Mouse (Mus musculus) heart, postnatal 0 days (tissue): Measurements from ENCODE around the gene Fbll1. TPM values are rescaled to one million over a fixed set of nuclear protein-coding genes. Genes with fewer than 3 reads are reported as not detected.
A peak's percentile ranks its signal among the peaks of the same experiment; 100 is the strongest.

ENCODE experiments used
- ATAC-seq: fragments of 200-750 bp; cut with Nextera tagmentation; 2 replicates; pipeline ENCODE4 v1.8.0; 2017; ENCODE audit warnings: low read depth, moderate number of reproducible peaks, moderate library complexity; ENCODE audit not compliant: insufficient read depth
- DNase-seq: peaks from one replicate; pipeline ENCODE4 v3.0.0-alpha.2; 2016; ENCODE audit warnings: low spot score
- H3K27ac ChIP-seq: fragments of 300-500 bp; sonication (generic); 2 replicates; pipeline ENCODE4 v1.5.1; 2014; ENCODE audit warnings: low read depth, mild to moderate bottlenecking
- H3K27me3 ChIP-seq: fragments of 300-500 bp; sonication (generic); 2 replicates; pipeline ENCODE4 v1.6.1; 2014; ENCODE audit warnings: low read length, mixed read lengths; ENCODE audit not compliant: control insufficient read depth, insufficient read depth
- H3K36me3 ChIP-seq: fragments of 300-500 bp; sonication (generic); replicated peaks from 2 replicates; pipeline ENCODE4 v1.6.1; 2014; ENCODE audit warnings: low read length, mixed read lengths; ENCODE audit not compliant: control insufficient read depth, insufficient read depth
- H3K4me1 ChIP-seq: fragments of 300-500 bp; sonication (generic); 2 replicates; pipeline ENCODE4 v1.6.1; 2014; ENCODE audit warnings: antibody characterized with exemption; ENCODE audit not compliant: control insufficient read depth, insufficient read depth
- H3K4me2 ChIP-seq: fragments of 300-500 bp; sonication (generic); 2 replicates; pipeline ENCODE4 v1.6.1; 2014; ENCODE audit warnings: low read depth, mild to moderate bottlenecking, low read length, moderate library complexity
- H3K4me3 ChIP-seq: fragments of 300-500 bp; sonication (generic); 2 replicates; pipeline ENCODE4 v1.5.1; 2014; ENCODE audit warnings: low read depth, low read length
- H3K9ac ChIP-seq: fragments of 300-500 bp; sonication (generic); replicated peaks from 2 replicates; pipeline ENCODE4 v1.6.1; 2014; ENCODE audit warnings: low read depth, low read length, mixed read lengths
- H3K9me3 ChIP-seq: fragments of 300-500 bp; sonication (generic); replicated peaks from 2 replicates; pipeline ENCODE4 v1.6.1; 2016; ENCODE audit warnings: low read length; ENCODE audit not compliant: control insufficient read depth
- CTCF ChIP-seq: IDR thresholded peaks from 2 replicates; pipeline ENCODE4 v1.5.1; 2016; ENCODE audit warnings: antibody characterized with exemption, control low read depth, low read depth
- EP300 ChIP-seq: IDR thresholded peaks from 2 replicates; pipeline ENCODE4 v1.6.1; 2016; ENCODE audit warnings: antibody characterized with exemption, low read depth
- WGBS: fragments of 180-500 bp; shearing (Covaris S2); extraction: QIAGEN DNeasy Blood & Tissue Kit; methylation state at CpG from one replicate; pipeline ENCODE4 v1.1.7; 2014; 5-methylcytosine and 5-hydroxymethylcytosine counted together
- polyA plus RNA-seq: library from polyadenylated mRNA; unstranded; fragments of >200 nt; fragmentation: Nextera tagmentation; extraction: Ambion mirVana; gene quantifications from 2 replicates; pipeline ENCODE4 v1.2.1, GENCODE M21; 2015
- total RNA-seq: library from RNA; depleted of rRNA; stranded (reverse); fragments of >200 nt; gene quantifications from 2 replicates; pipeline ENCODE4 v1.2.3, GENCODE M21; 2014; ENCODE audit warnings: low replicate concordance

Fbll1 gene
- total and polyA plus RNA-seq, 2 experiments from 2014 or later = not detected

DNA sequence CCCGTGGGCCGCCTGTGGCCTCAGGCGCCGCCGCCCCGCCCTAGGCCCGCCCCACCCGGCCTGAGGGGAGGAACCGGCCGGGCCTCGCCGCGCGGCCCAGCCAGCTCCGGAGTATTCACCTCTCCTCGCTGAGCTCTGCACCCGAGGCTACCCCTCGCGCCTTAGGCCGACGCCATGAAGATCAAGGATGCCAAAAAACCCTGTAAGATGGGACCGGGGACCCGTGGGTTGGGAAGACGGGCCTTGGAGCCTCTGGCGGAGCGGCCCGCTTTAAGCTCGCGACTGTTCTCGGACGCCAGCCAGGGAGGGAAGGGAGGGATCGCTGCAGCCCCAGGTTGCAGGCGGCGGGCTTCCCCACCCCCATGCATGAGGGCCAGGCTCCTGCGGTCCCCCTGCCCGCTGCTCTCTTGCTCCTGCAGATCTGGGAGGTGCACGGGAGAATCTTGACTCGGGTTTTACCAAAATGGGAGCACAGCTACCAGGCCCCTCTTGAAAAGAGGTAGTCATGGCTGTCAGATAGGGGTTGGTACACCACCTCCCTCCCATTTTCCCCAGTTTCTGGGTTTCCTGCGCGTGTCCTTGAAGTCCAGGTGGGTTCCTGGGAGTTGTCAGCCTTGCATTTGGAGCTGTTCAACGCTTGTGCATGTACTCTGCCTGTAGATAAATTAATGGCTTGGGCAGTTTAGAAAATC is 28.8 kb downstream of the Fbll1 start:
- Histone ChIP-seq H3K4me2 (peak overlapping the region; percentile 87), H3K27me3 (no peaks in the 10 kb centered on the region), H3K9me3 (no peaks in the 10 kb centered on the region), H3K9ac (peak overlapping the region; percentile 93), H3K36me3 (no peaks in the 10 kb centered on the region), H3K4me3 (peak overlapping the region; percentile 81), H3K27ac (peak overlapping the region; percentile 94), H3K4me1 (peaks cover 9% of the 10 kb centered on the region)
- DNase-seq (peak; percentile 71), ATAC-seq (peak; percentile 85)
- TF ChIP-seq CTCF (no peak), EP300 (no peak)
- WGBS = 0% methylated on average over 26 of the region's 41 CpGs

DNA sequence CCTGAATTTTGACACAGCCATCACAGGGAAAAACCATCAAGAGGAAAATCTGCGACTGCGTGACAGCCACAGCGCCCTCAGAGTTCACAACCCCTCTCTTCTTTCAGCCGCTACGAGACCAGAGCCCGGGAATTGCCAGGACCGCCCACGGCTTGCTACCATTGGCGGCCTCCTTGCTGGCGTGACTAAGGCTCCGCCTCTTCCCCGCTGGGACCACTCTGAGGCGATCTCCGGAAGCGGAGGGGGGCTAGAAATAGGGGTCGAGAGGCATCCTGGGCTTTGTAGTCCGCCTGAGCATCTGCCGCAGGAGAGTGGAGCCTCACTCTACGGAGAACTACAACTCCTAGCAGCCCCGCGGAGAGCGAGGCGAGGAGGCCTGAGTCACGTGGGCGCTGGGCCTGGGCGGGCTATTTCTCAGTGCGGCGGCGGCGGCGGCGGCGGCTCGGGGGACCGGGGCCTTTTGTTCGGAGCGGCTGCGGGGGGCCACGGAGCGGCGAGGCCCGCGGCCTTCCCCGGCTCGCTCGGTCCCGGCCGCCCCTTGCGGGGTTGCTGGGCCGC is 29.4 kb downstream of the Fbll1 start, which contains the start of gene Pank3:
TSS of gene Pank3 (plus strand) at position 297 of the 558 bp plus-strand sequence.
- H3K27me3 ChIP-seq = no peaks in the 10 kb centered on the region
- peak within 1 kb of the TSS; percentile 81 for H3K4me3 ChIP-seq
- peak within 1 kb of the TSS; percentile 94 for H3K27ac ChIP-seq
- no peak for TF ChIP-seq EP300
- no peak for TF ChIP-seq CTCF
- H3K9ac ChIP-seq = peak within 1 kb of the TSS; percentile 93
- WGBS = under 1% methylated on average over 37 of the region's 50 CpGs
- DNase-seq (peak; percentile 99), ATAC-seq (peak; percentile 100)
- H3K36me3 ChIP-seq = no peaks in the 10 kb centered on the region
- H3K9me3 ChIP-seq = no peaks in the 10 kb centered on the region
- H3K4me1 ChIP-seq = peaks cover 9% of the 10 kb centered on the region
- H3K4me2 ChIP-seq = peak within 1 kb of the TSS; percentile 87

DNA sequence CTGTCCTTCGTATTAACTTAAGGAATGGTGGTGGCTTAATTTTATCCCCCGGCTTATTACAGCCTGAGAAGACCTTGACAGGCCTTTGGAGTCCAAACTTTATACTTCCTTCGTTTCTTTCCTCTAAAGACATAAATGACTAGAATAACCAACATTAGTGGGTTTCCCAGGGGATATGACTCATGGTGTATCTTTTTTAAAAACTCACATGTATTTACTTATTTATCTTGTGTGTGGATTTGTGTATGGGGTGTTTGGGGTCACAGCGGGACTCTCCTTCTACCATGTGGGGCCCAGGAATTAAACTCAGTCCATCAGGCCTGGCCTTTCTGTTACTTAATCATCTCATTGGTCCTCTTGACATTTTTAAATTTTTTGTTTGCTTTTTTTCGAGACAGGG is 31.8 kb downstream of the Fbll1 start:
- H3K9ac ChIP-seq = no peak overlapping the region
- H3K4me3 ChIP-seq = no peak overlapping the region
- WGBS = 77% methylated on average over 5 of the region's 5 CpGs
- no peak for TF ChIP-seq CTCF
- H3K9me3 ChIP-seq = no peaks in the 10 kb centered on the region
- ATAC-seq (no peak), DNase-seq (no peak)
- H3K4me1 ChIP-seq = peaks cover 9% of the 10 kb centered on the region
- no peaks in the 10 kb centered on the region for H3K27me3 ChIP-seq
- no peaks in the 10 kb centered on the region for H3K36me3 ChIP-seq
- no peak overlapping the region for H3K27ac ChIP-seq
- H3K4me2 ChIP-seq = no peak overlapping the region

DNA sequence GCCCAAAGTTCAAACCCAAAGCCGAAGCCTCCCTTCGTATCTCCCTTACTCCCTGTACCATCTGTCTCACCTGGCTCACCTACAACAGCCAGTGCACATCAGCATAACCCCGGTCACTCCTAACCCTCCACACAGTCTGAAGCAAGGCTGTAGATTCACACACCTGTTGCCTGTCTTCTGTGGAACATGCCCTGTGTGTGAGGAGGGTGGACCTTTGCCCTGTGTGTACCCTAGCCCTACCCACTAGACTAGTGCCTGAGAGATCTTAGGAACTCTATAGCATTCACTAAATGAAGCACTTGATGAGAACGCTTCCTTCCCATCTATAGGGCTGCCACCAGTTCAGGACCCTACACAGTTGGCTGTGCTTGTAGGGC is 38.1 kb downstream of the Fbll1 start:
- WGBS = 84% methylated on average over 4 of the region's 4 CpGs
- Histone ChIP-seq H3K36me3 (no peaks in the 10 kb centered on the region), H3K9me3 (no peaks in the 10 kb centered on the region), H3K27ac (no peak overlapping the region), H3K9ac (no peak overlapping the region), H3K27me3 (no peaks in the 10 kb centered on the region), H3K4me3 (no peak overlapping the region), H3K4me1 (no peaks in the 10 kb centered on the region), H3K4me2 (no peak overlapping the region)
- no peak for DNase-seq
- TF ChIP-seq EP300 (no peak), CTCF (no peak)
- no peak for ATAC-seq

DNA sequence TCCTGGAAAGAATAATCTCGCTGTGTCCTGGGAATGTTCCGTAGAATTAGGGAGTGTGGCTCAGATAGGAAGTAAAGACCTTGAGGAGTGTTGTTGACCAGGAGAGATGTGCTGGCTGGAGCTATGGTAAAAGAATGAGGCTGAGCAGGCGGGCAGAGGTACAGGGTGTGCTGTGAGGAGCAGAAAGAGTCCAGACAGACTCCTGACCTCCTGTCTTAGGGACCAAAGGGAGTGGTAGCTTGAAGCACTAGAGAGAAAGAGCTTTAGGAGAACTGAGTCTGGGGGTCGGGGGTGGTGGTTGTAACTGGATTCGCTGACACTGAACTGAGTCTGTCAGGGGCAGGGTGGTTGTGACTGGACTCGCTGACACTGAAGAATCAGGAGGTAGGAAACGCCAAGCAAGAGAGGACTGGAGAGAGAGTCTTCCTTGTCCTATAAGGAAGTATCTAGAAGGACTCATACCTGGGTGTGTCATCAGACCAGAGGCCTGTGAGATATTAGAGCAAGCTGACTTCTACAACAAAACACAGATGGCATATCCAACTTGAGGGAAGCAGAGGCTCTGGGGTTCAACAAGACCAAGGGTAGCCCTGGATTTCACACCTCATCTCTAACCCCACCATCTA is 38.6 kb downstream of the Fbll1 start:
- WGBS = 54% methylated on average over 7 of the region's 7 CpGs
- Histone ChIP-seq H3K27ac (no peak overlapping the region), H3K9me3 (no peaks in the 10 kb centered on the region), H3K36me3 (no peaks in the 10 kb centered on the region), H3K9ac (no peak overlapping the region), H3K4me3 (no peak overlapping the region), H3K4me1 (no peaks in the 10 kb centered on the region), H3K27me3 (no peaks in the 10 kb centered on the region), H3K4me2 (no peak overlapping the region)
- TF ChIP-seq CTCF (no peak), EP300 (no peak)
- no peak for DNase-seq
- no peak for ATAC-seq
